Mouse (Mus musculus) ES-Bruce4 (cell line): ENCODE data around the gene Zfp408. TPM values are rescaled to one million over a fixed set of nuclear protein-coding genes. Genes with fewer than 3 reads are reported as not detected.

Experiments used
- H3K27ac ChIP-seq: 2 replicates; pipeline ENCODE4 v1.5.1; 2012; ENCODE audit warnings: low read length, inconsistent platforms; ENCODE audit not compliant: insufficient read depth
- H3K27me3 ChIP-seq: 2 replicates; pipeline ENCODE4 v1.6.1; 2012; ENCODE audit warnings: mild to moderate bottlenecking, low read length, inconsistent platforms; ENCODE audit not compliant: control insufficient read depth, poor library complexity, insufficient read depth, severe bottlenecking
- H3K36me3 ChIP-seq: 2 replicates; pipeline ENCODE4 v1.6.1; 2012; ENCODE audit warnings: inconsistent platforms, mild to moderate bottlenecking, low read length, moderate library complexity; ENCODE audit not compliant: control insufficient read depth, poor library complexity, insufficient read depth, severe bottlenecking
- H3K4me1 ChIP-seq: one replicate; pipeline ENCODE4 v1.8.1; 2011; ENCODE audit warnings: low read length; ENCODE audit not compliant: control insufficient read depth, insufficient read depth
- H3K4me3 ChIP-seq: 2 replicates; pipeline ENCODE4 v1.5.1; 2011; ENCODE audit warnings: low read depth, mild to moderate bottlenecking, low read length
- H3K9ac ChIP-seq: 2 replicates; pipeline ENCODE4 v1.6.1; 2012; ENCODE audit warnings: low read depth, mild to moderate bottlenecking, inconsistent platforms; ENCODE audit not compliant: poor library complexity, severe bottlenecking
- H3K9me3 ChIP-seq: replicated peaks from 2 replicates; pipeline ENCODE4 v1.6.1; 2012; ENCODE audit warnings: mild to moderate bottlenecking, low read length, inconsistent platforms; ENCODE audit not compliant: control insufficient read depth, poor library complexity, insufficient read depth, severe bottlenecking
- CTCF ChIP-seq: IDR thresholded peaks from one replicate; pipeline ENCODE4 v1.8.1; 2011; ENCODE audit warnings: low read depth, low read length
- EP300 ChIP-seq: IDR thresholded peaks from 2 replicates; pipeline ENCODE4 v1.6.1; 2011; ENCODE audit warnings: low read depth, low read length; ENCODE audit not compliant: insufficient read depth
- POLR2A ChIP-seq: IDR thresholded peaks from one replicate; pipeline ENCODE4 v1.8.1; 2011; ENCODE audit warnings: low read length; ENCODE audit not compliant: insufficient read depth
- polyA plus RNA-seq: library from polyadenylated mRNA; stranded (reverse); fragments of >200 nt; gene quantifications from 2 replicates; pipeline ENCODE4 v1.2.4, GENCODE M21; 2011; ENCODE audit warnings: low read depth; ENCODE audit not compliant: missing spikeins, insufficient read depth, insufficient read length

Gene Zfp408
- polyA plus RNA-seq, 1 experiment = 14.9 TPM

DNA sequence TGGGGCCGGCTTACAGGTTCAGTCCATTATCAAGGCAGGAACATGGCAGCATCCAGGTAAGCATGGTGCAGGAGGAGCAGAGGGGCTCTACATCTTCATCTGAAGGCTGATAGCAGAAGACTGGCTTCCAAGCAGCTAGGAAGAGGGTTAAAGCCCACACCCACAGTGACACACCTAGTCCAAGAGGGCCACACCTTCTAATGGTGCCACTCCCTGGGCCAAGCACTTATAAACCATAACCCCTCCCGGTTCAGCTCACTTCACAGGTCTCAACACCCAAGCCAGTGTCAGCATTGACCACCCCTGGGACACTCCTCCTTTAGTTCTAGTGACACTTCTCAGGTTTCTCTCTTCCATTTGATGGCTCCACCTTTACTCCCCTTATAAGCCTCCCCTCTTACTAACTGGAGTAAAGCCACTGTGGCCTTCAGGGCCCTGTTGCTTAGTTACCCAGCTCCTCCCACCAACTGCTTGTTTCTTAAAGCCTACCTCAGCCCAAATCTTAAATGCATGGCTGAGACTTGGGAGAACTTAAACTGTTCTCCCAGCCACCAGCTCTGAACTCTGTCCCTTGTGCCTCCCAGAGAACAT lies 6.7 kb downstream of the Zfp408 start:
- no peaks in the 10 kb centered on the region for H3K27me3 ChIP-seq
- H3K9me3 ChIP-seq = no peaks in the 10 kb centered on the region
- no peak overlapping the region for H3K9ac ChIP-seq
- H3K27ac ChIP-seq = no peak overlapping the region
- no peak overlapping the region for H3K4me3 ChIP-seq
- TF ChIP-seq POLR2A (no peak), EP300 (no peak), CTCF (no peak)
- H3K4me1 ChIP-seq = no peaks in the 10 kb centered on the region
- peaks cover 18% of the 10 kb centered on the region for H3K36me3 ChIP-seq

DNA sequence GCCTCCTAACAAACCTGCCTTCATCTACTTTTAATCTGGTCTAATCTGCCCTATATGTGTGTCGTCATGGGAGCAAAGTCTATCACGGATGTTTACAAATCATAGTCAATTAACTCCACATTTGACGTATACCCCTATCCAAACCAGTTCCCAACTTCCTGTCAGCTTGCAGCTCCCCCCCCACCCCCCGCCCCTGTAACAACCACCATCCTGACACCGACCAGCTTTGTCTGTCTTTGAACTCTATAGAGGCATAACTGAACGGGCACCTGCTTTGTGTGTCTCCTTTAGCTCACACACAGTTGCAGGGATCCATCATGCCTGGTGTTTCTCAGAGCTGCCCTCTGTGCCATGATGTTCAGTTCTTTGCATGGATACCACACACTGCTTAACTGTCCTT lies 10.7 kb downstream of the Zfp408 start:
- no peak overlapping the region for H3K9ac ChIP-seq
- no peaks in the 10 kb centered on the region for H3K9me3 ChIP-seq
- no peaks in the 10 kb centered on the region for H3K4me1 ChIP-seq
- H3K27ac ChIP-seq = no peak overlapping the region
- no peak overlapping the region for H3K4me3 ChIP-seq
- no peak for TF ChIP-seq EP300
- no peak for TF ChIP-seq POLR2A
- TF ChIP-seq CTCF = no peak
- no peaks in the 10 kb centered on the region for H3K36me3 ChIP-seq
- H3K27me3 ChIP-seq = no peaks in the 10 kb centered on the region

DNA sequence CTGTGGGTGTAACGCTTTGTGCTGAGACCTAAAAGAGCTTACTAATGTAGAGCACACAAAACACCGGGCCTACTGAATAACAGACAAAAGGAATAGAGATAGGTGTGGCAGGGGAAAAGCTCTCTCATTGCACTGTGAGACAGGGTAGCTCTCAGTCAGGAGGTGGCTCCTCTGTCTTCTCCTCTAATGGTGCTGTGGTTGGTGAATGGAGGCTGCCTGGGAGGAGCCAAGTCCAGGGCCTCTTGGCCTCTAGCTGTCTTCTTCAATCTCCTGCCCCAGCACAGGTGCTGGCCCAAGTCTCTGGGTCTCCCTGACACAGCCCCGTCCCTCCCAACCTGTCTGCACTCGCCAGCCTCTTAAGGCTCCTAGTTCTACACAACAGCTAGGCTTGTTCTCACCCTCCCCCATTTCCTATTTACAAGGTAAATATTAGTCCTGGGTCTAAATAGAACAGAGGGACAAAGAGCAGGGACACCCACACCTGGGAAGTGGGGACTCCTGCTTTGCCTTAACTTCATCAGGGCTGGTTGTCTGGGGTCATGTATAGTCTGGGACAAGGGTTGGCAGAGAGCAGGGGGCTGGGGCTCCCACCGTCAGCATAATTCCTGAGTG lies 12.8 kb downstream of the Zfp408 start:
- Histone ChIP-seq H3K9ac (no peak overlapping the region), H3K27me3 (no peaks in the 10 kb centered on the region), H3K27ac (0 out of 2 replicates have a peak overlapping the region, but pooled peaks have one; percentile 28), H3K9me3 (no peaks in the 10 kb centered on the region), H3K36me3 (no peaks in the 10 kb centered on the region), H3K4me1 (no peaks in the 10 kb centered on the region), H3K4me3 (no peak overlapping the region)
- TF ChIP-seq EP300 (no peak), CTCF (no peak), POLR2A (no peak)

DNA sequence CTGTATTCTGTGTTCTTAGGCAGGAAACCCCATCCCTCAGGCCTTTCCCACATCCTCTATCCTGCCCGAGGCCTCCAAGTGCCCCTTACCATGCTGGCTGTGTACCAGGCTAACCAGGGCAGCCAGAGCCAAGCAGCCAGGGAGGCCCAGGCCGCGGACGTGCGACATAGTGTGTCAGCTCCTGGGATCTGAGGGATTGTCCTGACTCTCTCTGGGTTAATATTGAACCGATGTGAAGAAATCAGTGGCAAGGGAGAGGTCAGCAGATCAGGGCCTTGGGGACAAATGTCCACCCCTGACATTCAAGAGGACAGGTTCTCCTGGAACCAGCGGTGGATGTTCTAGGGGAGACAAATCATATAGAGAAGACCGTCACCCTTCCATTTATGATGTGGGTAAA lies 13.4 kb downstream of the Zfp408 start, which contains the start of gene F2:
Gene F2, minus strand, starts transcription at position 186 of the 400 bp plus-strand sequence.
- Histone ChIP-seq H3K36me3 (no peaks in the 10 kb centered on the region), H3K4me1 (no peaks in the 10 kb centered on the region), H3K27ac (0 out of 2 replicates have a peak within 1 kb of the TSS, but pooled peaks have one; percentile 28), H3K9ac (peak within 1 kb of the TSS; percentile 24; the same call in 1 of the 2 replicates), H3K27me3 (no peaks in the 10 kb centered on the region), H3K9me3 (no peaks in the 10 kb centered on the region), H3K4me3 (peak within 1 kb of the TSS; percentile 9)
- TF ChIP-seq EP300 = no peak
- no peak for TF ChIP-seq POLR2A

DNA sequence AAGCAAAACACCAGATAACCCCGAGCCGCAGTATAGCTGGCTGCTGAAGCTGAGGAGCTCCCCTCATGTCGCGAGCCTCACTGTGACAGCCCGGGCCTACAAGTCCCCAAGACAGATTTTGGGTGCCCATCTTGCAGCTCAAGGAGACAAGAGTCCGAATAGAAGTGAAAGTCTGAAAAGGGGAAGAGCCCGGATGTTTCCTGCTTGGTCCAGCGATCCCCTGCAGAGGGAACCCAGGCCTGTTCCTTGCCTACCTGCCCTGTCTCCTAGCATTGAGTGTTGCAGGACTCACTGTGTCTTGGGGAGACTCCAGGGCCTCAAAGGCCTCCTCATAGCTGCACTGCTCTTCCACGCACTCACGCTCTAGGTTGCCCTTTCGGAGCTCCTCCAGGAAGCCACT lies 14.1 kb downstream of the Zfp408 start:
- Histone ChIP-seq H3K4me3 (peak overlapping the region; percentile 9), H3K9me3 (no peaks in the 10 kb centered on the region), H3K9ac (peak overlapping the region; percentile 24; the same call in 1 of the 2 replicates), H3K27ac (no peak overlapping the region), H3K4me1 (no peaks in the 10 kb centered on the region), H3K36me3 (no peaks in the 10 kb centered on the region), H3K27me3 (no peaks in the 10 kb centered on the region)
- TF ChIP-seq CTCF (no peak), EP300 (no peak), POLR2A (no peak)

DNA sequence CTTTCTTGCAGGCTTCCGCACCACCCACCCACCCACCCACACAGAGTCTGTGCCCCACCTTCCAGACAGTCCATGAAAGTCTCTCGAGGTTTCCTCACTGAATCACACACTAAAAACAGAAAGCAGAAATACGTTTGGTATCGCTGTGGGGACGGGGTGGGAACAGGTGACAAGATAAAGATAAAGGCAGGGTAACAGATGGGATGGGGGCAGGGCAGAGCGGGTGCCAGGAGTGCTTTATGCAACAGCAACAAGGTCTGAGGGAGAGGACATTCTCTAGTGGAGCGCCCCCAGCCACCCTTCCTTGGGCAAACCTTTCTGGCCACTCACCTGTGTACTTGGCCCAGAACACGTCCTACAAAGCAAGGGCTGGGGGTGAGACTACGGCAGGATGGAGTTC lies 14.8 kb downstream of the Zfp408 start:
- no peaks in the 10 kb centered on the region for H3K27me3 ChIP-seq
- H3K36me3 ChIP-seq = no peaks in the 10 kb centered on the region
- TF ChIP-seq CTCF (no peak), EP300 (no peak), POLR2A (no peak)
- no peaks in the 10 kb centered on the region for H3K4me1 ChIP-seq
- H3K9me3 ChIP-seq = no peaks in the 10 kb centered on the region
- H3K27ac ChIP-seq = no peak overlapping the region
- peak overlapping the region; percentile 24; the same call in 1 of the 2 replicates for H3K9ac ChIP-seq
- H3K4me3 ChIP-seq = peak overlapping the region; percentile 9; the same call in 1 of the 2 replicates
